Mouse (Mus musculus) megakaryocyte, embryonic 14.5 days (primary cell): Measurements from ENCODE around the gene Gm5767.

Experiments
- FLI1 ChIP-seq: IDR thresholded peaks from 2 replicates; pipeline ENCODE4 v1.6.1; 2012; ENCODE audit warnings: low read length, inconsistent platforms, mixed read lengths
- GATA1 ChIP-seq: IDR thresholded peaks from 3 replicates; pipeline ENCODE4 v1.6.1; 2012; ENCODE audit warnings: mixed read lengths, low read length, inconsistent platforms, borderline replicate concordance

GRCm38 (mm10) chr16:8666452-8666851, 14.1 kb upstream of the Gm5767 start:
- TF ChIP-seq GATA1: no peak
- no peak for TF ChIP-seq FLI1
